Mouse (Mus musculus): Measurements from ENCODE around the gene Gm49601.

- TF ChIP-seq EP300 (optimal IDR thresholded peaks at IDR 0.05) (no peak), CTCF (IDR thresholded peaks at IDR 0.05; ENCODE audit: low read depth) (no peak)
Measured at GRCm38 (mm10) chr16:18611752-18612151, 14.5 kb downstream of the Gm49601 start.
